Mouse (Mus musculus) lung, adult 2 months (tissue): ENCODE results near the gene Nav1. TPM values are rescaled to one million over a fixed set of nuclear protein-coding genes. Genes with fewer than 3 reads are reported as not detected.

Source experiments
- DNase-seq: peaks from one replicate; pipeline ENCODE4 v3.0.0; 2022
- H3K4me1 ChIP-seq: fragments of 200-500 bp; 2 replicates; pipeline ENCODE4 v1.6.1; 2011; ENCODE audit warnings: low read length; ENCODE audit not compliant: control insufficient read depth, insufficient read depth
- H3K4me3 ChIP-seq: fragments of 200-500 bp; replicated peaks from 2 replicates; pipeline ENCODE3; 2011; ENCODE audit warnings: low read depth, mild to moderate bottlenecking, control low read depth, low read length; ENCODE audit errors: extremely low read depth
- CTCF ChIP-seq: fragments of 200-500 bp; IDR thresholded peaks from 2 replicates; pipeline ENCODE4 v1.5.1; 2011; ENCODE audit warnings: mild to moderate bottlenecking, low read length, control low read depth; ENCODE audit not compliant: insufficient read depth
- POLR2A ChIP-seq: fragments of 200-500 bp; IDR thresholded peaks from 2 replicates; pipeline ENCODE4 v1.6.1; 2011; ENCODE audit warnings: low read depth, mild to moderate bottlenecking, control low read depth, low read length, borderline replicate concordance; ENCODE audit errors: extremely low read depth
- WGBS: fragments of 180-500 bp; shearing (Covaris S2); methylation state at CpG from one replicate; pipeline ENCODE4 v1.1.7; 2018; 5-methylcytosine and 5-hydroxymethylcytosine counted together
- polyA plus RNA-seq: library from polyadenylated mRNA; depleted of rRNA; stranded (reverse); fragments of >200 nt; gene quantifications from 2 replicates; pipeline ENCODE4 v1.2.3, GENCODE M21; 2012

Gene Nav1
- polyA plus RNA-seq, 1 experiment, result 21.2 TPM

DNA sequence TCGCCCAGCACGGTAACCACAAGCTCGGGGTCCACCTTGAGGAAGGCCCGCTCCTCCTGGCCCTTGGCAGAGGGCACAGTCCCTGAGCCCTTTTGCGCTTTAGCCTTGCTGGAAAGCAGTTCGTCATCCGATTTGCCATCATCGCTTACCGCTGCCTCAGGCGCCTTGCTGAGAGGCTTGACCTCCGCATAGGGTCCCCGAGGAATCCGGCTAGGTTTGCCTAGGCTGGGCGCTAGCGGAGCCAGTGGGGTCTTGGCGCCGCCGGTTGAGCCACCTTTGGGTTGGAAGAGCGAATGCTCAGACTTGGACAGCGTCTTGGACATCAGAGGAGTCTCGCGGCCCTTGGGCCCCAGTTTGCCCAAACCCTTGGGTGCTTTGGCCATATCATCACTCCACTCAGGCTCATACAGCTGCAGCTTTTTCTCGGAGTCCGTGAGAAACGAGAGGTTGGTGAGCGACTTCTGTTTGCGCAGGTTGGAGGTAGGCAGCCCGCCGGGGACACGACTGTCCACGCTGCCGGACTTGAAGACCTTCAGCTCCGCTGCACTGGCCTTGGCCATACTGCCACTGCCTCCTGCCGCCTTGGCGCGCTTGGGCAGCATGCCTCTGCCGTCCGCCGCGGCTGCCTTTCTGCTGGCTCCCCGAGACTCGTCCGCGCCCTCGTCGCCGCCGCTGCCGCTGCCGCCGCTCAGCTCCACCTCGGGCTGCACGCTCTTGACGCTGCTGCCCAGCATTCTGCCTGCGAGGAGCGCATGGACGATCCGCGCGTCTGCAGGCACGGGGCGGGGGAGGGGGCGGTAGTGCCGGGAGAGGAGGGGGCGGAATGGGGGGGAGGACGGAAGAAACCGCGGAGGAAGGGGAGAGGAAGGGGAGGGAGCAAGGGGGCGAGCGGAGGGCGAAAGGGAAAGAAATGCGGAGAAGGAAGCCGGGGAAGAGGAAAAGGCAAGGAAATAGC, 22.2 kb downstream of the Nav1 start:
- WGBS, result 17% methylated on average over 70 of the region's 73 CpGs
- DNase-seq, result peak; percentile 25

DNA sequence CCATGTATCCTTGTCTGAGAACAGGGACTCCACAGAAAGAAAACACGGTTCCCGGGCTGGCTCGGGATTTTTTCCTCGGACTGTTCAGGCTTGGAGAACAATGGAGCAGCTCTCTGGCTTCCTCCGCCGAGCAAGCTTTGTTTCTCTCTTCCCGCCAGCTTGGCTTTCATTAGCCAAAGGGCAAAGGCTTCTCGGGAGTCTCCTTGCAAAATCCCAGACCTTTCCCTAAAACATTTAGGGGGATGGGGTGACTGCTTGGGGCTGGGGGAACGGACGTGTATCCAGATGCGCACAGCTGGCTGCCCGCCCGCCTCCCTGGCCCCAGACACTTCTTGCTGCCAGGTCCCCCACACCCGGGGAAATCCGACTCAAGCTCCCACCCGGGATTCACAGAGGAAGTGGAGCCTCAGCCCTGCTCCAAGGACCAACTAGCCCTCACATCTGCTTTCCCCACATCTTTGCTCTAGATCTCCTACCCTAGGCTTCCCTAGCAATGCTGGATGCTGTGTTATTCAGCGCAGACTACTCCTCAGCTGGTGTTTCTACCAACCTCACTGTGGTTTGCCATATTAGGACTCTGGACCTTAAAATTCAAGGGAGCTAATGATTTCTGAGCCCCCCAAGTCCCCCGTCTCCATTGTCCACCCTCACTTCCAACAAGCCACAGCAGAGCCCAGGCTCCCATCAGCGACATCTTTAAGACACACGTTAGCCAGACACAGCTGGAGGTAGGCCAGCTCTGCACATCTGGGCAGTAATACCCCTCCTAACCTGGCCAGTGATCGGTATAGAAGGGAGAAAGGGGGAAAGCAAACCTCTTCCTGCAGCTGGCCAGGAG, 23.2 kb downstream of the Nav1 start:
- TF ChIP-seq POLR2A (no peak), CTCF (no peak)
- DNase-seq, result no peak
- H3K4me1 ChIP-seq, result peaks cover 8% of the 10 kb centered on the region
- 31% methylated on average over 21 of the region's 21 CpGs for WGBS
- H3K4me3 ChIP-seq, result no peak overlapping the region

More for the DNA sequence above, 22.2 kb downstream of the Nav1 start:
- Histone ChIP-seq H3K4me1 (peaks cover 8% of the 10 kb centered on the region), H3K4me3 (peak overlapping the region; percentile 40)
- TF ChIP-seq CTCF (no peak), POLR2A (no peak)

DNA sequence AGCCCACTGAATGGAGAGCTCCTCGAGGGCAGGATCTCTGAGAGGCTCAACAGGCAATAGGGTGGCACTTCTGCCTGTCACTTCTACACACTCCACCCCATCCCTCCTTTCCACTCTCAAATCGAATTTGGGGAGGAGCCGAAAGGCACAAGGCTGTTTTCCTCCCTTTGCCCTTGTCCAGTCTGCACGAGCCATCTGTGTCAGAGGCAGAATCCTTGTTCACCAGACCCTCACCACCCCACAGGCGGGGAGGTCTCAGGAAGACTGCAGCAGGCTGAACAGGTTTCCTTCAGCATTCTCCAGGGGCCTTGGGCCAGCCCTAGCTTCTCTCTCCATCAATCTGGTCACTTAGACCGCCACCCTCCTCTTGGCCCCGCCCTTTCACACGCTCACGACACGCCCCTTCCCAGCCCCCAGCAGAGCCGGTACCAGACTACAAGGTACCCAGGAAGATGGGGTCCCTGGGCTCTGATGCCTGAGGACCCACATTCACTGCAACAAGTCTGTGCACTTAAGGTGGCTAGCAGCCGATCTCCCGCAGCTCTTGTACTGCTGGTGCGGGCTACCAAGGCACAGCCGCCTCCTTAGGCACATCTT, 23.9 kb downstream of the Nav1 start:
- no peak for DNase-seq
- 29% methylated on average over 15 of the region's 15 CpGs for WGBS
- TF ChIP-seq POLR2A, result no peak
- no peak for TF ChIP-seq CTCF
- Histone ChIP-seq H3K4me3 (no peak overlapping the region), H3K4me1 (peaks cover 8% of the 10 kb centered on the region)

DNA sequence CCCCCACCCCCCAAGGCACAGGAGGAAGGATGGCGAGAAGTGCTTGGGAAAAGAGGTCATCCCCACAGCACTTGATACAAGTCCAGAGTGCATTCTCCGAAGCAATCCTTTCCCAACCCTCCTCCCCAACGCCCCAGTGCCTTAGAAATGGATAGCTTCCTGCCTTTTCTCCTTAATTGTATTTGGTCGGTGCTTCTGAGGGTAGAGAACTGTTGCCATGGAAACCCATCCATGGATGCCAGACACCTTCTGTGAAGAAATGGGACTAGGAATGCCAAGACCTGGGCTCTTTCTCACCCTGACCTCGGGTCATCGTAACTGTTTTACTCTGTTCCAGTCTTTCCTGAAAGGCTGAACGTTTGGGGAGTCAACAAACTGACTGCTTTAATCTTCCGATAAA, 26.1 kb downstream of the Nav1 start:
- H3K4me3 ChIP-seq, result no peak overlapping the region
- peaks cover 8% of the 10 kb centered on the region for H3K4me1 ChIP-seq
- TF ChIP-seq POLR2A, result no peak
- no peak for TF ChIP-seq CTCF
- no peak for DNase-seq
- WGBS, result 53% methylated on average over 8 of the region's 8 CpGs

DNA sequence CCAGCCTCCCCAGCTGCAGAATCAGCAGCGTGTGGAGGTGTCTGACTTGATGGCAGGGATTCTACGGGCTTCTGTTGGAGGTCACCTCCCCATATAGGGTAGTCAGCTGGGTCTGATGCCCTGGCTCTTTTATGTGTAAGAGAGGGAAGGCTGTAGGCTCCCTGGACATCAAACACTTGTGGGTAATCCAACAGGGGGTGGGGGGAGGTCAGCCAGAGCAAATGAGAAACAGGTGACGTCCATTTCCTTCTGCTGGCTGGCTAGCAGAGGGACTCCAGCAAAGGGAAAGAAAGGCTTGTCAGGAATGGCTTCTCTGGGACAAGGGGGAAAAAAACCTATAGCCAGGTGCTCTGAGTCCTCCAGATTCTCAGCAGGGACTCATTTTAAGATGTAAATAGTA, 28.0 kb downstream of the Nav1 start:
- Histone ChIP-seq H3K4me1 (peaks cover 3% of the 10 kb centered on the region), H3K4me3 (no peak overlapping the region)
- WGBS, result 77% methylated on average over 3 of the region's 3 CpGs
- no peak for DNase-seq
- TF ChIP-seq POLR2A (no peak), CTCF (no peak)

DNA sequence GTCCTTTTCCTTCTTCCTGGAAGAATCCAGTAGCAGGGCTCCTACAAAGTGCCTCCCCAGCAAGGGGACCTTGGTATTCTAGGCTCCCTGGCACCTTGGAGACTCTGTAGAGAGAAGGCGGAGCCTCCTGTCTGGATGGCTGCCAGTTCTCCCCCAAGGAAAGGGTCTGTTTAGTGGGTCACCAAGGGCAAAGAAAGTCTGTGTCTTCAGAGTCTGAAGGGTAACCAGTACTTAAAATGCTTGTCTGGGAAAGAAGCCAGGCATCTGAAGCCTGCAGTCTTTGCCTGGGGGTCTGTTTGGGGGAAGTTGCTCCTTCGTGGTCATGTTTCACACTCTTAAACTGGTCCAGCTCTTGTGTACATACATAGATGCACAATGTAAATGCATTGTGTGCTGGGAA, 29.3 kb downstream of the Nav1 start:
- no peaks in the 10 kb centered on the region; the same call in 1 of the 2 replicates for H3K4me1 ChIP-seq
- DNase-seq, result no peak
- 55% methylated on average over 2 of the region's 2 CpGs for WGBS
- no peak overlapping the region for H3K4me3 ChIP-seq
- no peak for TF ChIP-seq POLR2A
- TF ChIP-seq CTCF, result no peak

DNA sequence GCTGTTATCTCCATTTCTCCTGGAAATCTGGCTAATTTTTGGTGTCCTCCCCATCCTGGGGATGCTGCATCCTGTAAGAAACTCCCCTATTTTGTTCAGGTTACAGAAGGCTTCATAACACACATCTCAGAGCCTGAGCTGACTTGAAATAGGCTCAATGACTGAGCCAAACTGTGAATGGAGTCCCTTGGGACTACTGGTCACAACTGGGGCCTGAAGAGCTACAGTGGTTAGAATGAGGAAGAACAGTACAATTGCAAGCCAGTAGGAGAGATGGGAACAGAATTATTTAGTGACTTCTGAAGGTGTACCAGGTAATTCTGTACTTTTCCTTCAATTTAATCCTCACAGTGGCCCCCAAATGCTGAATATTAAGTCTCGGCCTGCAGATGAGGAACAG, 31.7 kb downstream of the Nav1 start:
- no peak overlapping the region for H3K4me3 ChIP-seq
- WGBS, result 97% methylated on average over 1 of the region's 1 CpGs
- TF ChIP-seq POLR2A, result no peak
- no peak for TF ChIP-seq CTCF
- no peaks in the 10 kb centered on the region for H3K4me1 ChIP-seq
- no peak for DNase-seq

DNA sequence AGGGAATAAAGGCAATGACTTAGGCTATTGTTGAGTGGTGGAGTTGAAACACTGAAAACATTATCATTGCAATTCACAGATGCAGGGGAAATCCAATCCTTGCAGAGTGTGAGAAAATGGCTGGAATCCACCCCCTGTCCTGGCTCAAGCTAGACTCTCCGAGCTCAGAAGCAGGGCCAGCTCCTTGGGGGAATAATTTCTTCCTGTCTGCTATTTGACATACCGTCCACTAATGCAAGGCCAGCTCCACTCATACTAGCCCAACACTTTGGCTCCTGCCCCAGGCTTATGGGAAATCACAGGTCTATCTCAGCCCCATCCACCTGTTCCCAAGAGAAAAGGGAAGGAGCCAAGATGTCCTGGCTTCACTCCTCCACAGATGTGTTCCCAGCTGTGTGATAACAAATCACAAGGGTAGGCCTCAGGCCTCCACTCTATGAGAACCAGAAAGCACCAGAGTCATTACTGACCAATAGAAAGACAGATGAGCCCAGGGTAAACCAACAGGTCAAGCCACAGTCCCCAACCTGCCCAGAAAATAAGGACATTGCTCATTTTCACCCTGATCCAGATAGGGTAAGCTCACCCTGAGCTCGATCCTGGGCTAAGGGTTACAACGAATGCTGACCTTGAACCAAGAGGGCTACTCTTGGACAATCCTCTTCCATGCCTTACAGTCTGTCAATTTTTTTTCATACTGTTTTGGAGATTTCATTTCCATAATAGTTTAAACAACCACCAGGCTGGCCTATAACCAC, 32.5 kb downstream of the Nav1 start:
- no peak for DNase-seq
- WGBS, result 79% methylated on average over 4 of the region's 4 CpGs
- TF ChIP-seq CTCF (no peak), POLR2A (no peak)
- Histone ChIP-seq H3K4me3 (no peak overlapping the region), H3K4me1 (no peaks in the 10 kb centered on the region)
